9 mouse cellular contexts compared by ENCODE assay signal in genomic region chr2:167765072-167765800, GRCm38 (mm10).
DNase-seq lines count a peak whose midpoint lies in the region; ATAC-seq and TF ChIP-seq lines count a peak whose summit lies in the region.
"Had no signal": no experiment of that assay in that cellular context is flagged by ENCODE, and none has a peak within 500 bp of the region (broad histone marks: within the 10 kb centered on the region; RNA-seq: fewer than 3 reads in every experiment).

No protein-coding gene starts in this region.

- intact Hi-C loops in left cerebral cortex, adult 2 months (cut with DNase I), result no loop called here

- no peak for TF ChIP-seq CTCF in left cerebral cortex, adult 2 months (IDR thresholded peaks at IDR 0.05)

- H3K36me3 ChIP-seq in hindbrain, embryonic 15.5 days, result no peaks in the 10 kb centered on the region
- H3K36me3 ChIP-seq: neural tube, embryonic 12.5 days had no signal

- no peaks in the 10 kb centered on the region for H3K27me3 ChIP-seq in hindbrain, embryonic 15.5 days
- H3K27me3 ChIP-seq: neural tube, embryonic 12.5 days had no signal

- no peaks in the 10 kb centered on the region for H3K9me3 ChIP-seq in hindbrain, embryonic 15.5 days
- H3K9me3 ChIP-seq: neural tube, embryonic 12.5 days had no signal

- H3K27ac ChIP-seq in hindbrain, embryonic 15.5 days (replicated peaks), result no peak overlapping the region
- peak overlapping the region; percentile 30 for H3K27ac ChIP-seq in left cerebral cortex, adult 2 months
- H3K27ac ChIP-seq: neural tube, embryonic 12.5 days had no signal

- no peak overlapping the region for H3K4me3 ChIP-seq in hindbrain, embryonic 15.5 days
- no peak overlapping the region for H3K4me3 ChIP-seq in left cerebral cortex, adult 2 months
- H3K4me3 ChIP-seq: neural tube, embryonic 12.5 days had no signal

- DNase-seq in adrenal gland, adult 2 months, result peak; percentile 95
- DNase-seq in cerebellum, postnatal 36 days, result peak; percentile 16 to 30
- DNase-seq in gastrocnemius, adult 18-20 months (ENCODE audit: low spot score), result peak; percentile 97
- DNase-seq in left cerebral cortex, adult 2 months (ENCODE audit: extremely low spot score in 1 of 2, low spot score in 2 of 2), result peak; percentile 53 to 70
- peak; percentile 95 for DNase-seq in lung, postnatal 36 days
- peak; percentile 64 to 66 for DNase-seq in right cerebral cortex, adult 2 months (ENCODE audit: low spot score in 2 of 2)
- DNase-seq in thymus, postnatal 4 days, result no peak

- ATAC-seq in hindbrain, embryonic 15.5 days (ENCODE audit: low FRiP score, low read depth), result peak; percentile 78

- no peak overlapping the region for H3K9ac ChIP-seq in hindbrain, embryonic 15.5 days
- H3K9ac ChIP-seq: neural tube, embryonic 12.5 days had no signal

- peaks cover 9% of the 10 kb centered on the region for H3K4me1 ChIP-seq in hindbrain, embryonic 15.5 days (replicated peaks)
- H3K4me1 ChIP-seq: neural tube, embryonic 12.5 days had no signal

- WGBS in hindbrain, embryonic 15.5 days, result 36% methylated on average over 22 of the region's 22 CpGs

- no peak overlapping the region for H3K4me2 ChIP-seq in hindbrain, embryonic 15.5 days
- H3K4me2 ChIP-seq: neural tube, embryonic 12.5 days had no signal
